Mouse (Mus musculus) midbrain, postnatal 0 days (tissue): Measurements from ENCODE around the gene Trim41. TPM values are rescaled to one million over a fixed set of nuclear protein-coding genes. Genes with fewer than 3 reads are reported as not detected.

ENCODE experiments used
- ATAC-seq: fragments of 200-750 bp; cut with Nextera tagmentation; 2 replicates; pipeline ENCODE4 v1.8.0; 2017; ENCODE audit warnings: moderate number of reproducible peaks, mild to moderate bottlenecking, moderate TSS enrichment, moderate library complexity; ENCODE audit not compliant: low FRiP score
- DNase-seq: peaks from one replicate; pipeline ENCODE4 v3.0.0-alpha.2; 2015; ENCODE audit warnings: low spot score
- H3K27ac ChIP-seq: fragments of 300-500 bp; sonication (generic); 2 replicates; pipeline ENCODE4 v1.5.1; 2014; ENCODE audit warnings: low read depth, mild to moderate bottlenecking, low read length, mixed read lengths
- H3K27me3 ChIP-seq: fragments of 300-500 bp; sonication (generic); 2 replicates; pipeline ENCODE4 v1.6.1; 2014; ENCODE audit warnings: low read length, control low read depth, mixed read lengths; ENCODE audit not compliant: insufficient read depth
- H3K36me3 ChIP-seq: fragments of 300-500 bp; sonication (generic); 2 replicates; pipeline ENCODE4 v1.6.1; 2014; ENCODE audit warnings: low read length, control low read depth, mixed read lengths; ENCODE audit not compliant: insufficient read depth
- H3K4me1 ChIP-seq: fragments of 300-500 bp; sonication (generic); 2 replicates; pipeline ENCODE4 v1.6.1; 2014; ENCODE audit warnings: mild to moderate bottlenecking, control low read depth, antibody characterized with exemption, low read length, mixed read lengths; ENCODE audit not compliant: insufficient read depth
- H3K4me2 ChIP-seq: fragments of 300-500 bp; sonication (generic); 2 replicates; pipeline ENCODE4 v1.6.1; 2014; ENCODE audit warnings: low read depth, mild to moderate bottlenecking, low read length, mixed read lengths; ENCODE audit not compliant: poor library complexity, severe bottlenecking
- H3K4me3 ChIP-seq: fragments of 300-500 bp; sonication (generic); 2 replicates; pipeline ENCODE4 v1.5.1; 2014; ENCODE audit warnings: low read depth, mild to moderate bottlenecking, low read length, moderate library complexity
- H3K9ac ChIP-seq: fragments of 300-500 bp; sonication (generic); replicated peaks from 2 replicates; pipeline ENCODE4 v1.6.1; 2014; ENCODE audit warnings: mild to moderate bottlenecking, low read length, moderate library complexity, mixed read lengths; ENCODE audit not compliant: poor library complexity, severe bottlenecking
- H3K9me3 ChIP-seq: fragments of 300-500 bp; sonication (generic); 2 replicates; pipeline ENCODE4 v1.6.1; 2016; ENCODE audit warnings: low read length, control low read depth
- CTCF ChIP-seq: IDR thresholded peaks from 2 replicates; pipeline ENCODE4 v1.5.1; 2016; ENCODE audit warnings: antibody characterized with exemption, mild to moderate bottlenecking
- WGBS: fragments of 180-500 bp; shearing (Covaris S2); extraction: QIAGEN DNeasy Blood & Tissue Kit; methylation state at CpG from one replicate; pipeline ENCODE4 v1.1.7; 2014; 5-methylcytosine and 5-hydroxymethylcytosine counted together
- polyA plus RNA-seq: library from polyadenylated mRNA; unstranded; fragments of >200 nt; fragmentation: Nextera tagmentation; extraction: Ambion mirVana; gene quantifications from 2 replicates; pipeline ENCODE4 v1.2.1, GENCODE M21; 2015
- total RNA-seq: library from RNA; depleted of rRNA; stranded (reverse); fragments of >200 nt; gene quantifications from 2 replicates; pipeline ENCODE4 v1.2.3, GENCODE M21; 2014

Trim41 gene
- total and polyA plus RNA-seq, 2 experiments from 2014 or later = 5.0 to 38.9 TPM

GRCm38 (mm10) chr11:48853474-48854180 is 36.5 kb upstream of the Trim41 start:
- ATAC-seq (peak; percentile 46), DNase-seq (peak; percentile 85)
- Histone ChIP-seq H3K27ac (peak overlapping the region; percentile 52; the same call in 1 of the 2 replicates), H3K27me3 (no peaks in the 10 kb centered on the region), H3K4me1 (peaks cover 6% of the 10 kb centered on the region; the same call in 1 of the 2 replicates), H3K9ac (peak overlapping the region; percentile 50), H3K9me3 (no peaks in the 10 kb centered on the region), H3K36me3 (no peaks in the 10 kb centered on the region), H3K4me3 (peak overlapping the region; percentile 52), H3K4me2 (peak overlapping the region; percentile 89)
- TF ChIP-seq CTCF = no peak; the same call in 1 of the 2 replicates
- WGBS = under 1% methylated on average over 31 of the region's 31 CpGs

DNA sequence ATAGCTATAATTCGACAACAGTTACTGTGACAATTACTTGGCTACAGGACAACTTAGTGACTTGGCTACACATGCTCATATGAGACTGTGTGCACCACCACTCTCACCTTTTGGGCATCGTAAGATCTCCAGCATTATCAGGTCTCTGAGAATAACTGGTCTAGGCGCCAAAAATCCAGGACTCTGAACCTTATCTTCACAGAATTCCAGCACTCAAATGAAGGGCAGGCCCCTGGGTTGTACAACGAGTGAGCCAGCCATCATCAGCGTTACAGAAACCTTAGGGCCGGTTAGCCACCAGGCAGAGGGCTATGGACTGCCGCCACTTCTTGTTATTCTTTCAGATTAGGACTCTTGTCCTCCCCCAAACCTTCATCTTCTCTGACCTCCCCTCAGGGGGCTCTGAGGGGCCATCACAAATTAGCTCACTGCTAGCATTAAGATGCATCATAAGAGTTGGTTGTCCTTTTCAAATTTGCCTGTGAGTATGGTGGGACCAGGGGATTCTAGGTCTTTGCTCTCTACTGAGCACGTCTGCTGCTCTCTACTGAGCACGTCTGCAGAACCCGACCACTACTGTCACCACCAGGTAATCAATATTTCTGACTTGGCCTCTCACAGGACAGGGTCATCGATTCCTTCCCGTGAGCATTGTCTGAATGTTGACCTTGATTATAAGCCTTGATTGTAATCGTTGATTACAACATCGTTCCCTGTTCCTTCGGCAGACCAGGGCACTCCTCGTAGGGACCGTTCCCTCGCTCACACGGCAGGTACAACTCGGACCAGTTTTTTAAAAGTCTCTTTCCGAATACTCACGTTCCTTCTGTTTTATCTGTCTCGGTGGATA is 35.7 kb upstream of the Trim41 start:
- 8% methylated on average over 23 of the region's 23 CpGs for WGBS
- H3K27ac ChIP-seq = peak overlapping the region; percentile 52; the same call in 1 of the 2 replicates

DNA sequence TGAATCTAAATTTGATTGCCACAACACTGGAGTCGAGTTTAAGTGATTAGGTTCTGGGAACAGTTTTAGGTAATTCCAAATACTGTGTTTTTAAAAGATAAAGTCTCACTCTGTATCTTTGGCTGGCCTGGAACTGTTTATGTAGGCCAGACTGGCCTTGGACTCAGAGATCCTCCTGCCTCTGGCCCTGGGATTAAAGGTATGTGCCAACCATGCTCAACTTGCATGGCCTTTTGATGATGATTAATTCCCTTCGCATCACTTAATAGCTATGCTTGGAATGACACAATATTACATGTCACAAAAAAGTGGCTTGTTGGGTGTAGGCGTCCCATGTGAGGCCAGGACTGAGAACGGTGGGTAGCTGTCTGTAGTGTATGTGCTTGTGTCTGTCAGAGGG is 35.0 kb upstream of the Trim41 start:
- Histone ChIP-seq H3K27me3 (no peaks in the 10 kb centered on the region), H3K27ac (0 out of 2 replicates have a peak overlapping the region, but pooled peaks have one; percentile 52), H3K9ac (no peak overlapping the region), H3K4me1 (peaks cover 6% of the 10 kb centered on the region; the same call in 1 of the 2 replicates), H3K4me2 (peak overlapping the region; percentile 89), H3K36me3 (no peaks in the 10 kb centered on the region), H3K4me3 (peak overlapping the region; percentile 52), H3K9me3 (no peaks in the 10 kb centered on the region)
- WGBS = 77% methylated on average over 4 of the region's 4 CpGs
- DNase-seq = no peak
- TF ChIP-seq CTCF = no peak
- ATAC-seq = no peak

More for the DNA sequence above, 35.7 kb upstream of the Trim41 start:
- H3K4me1 ChIP-seq = peaks cover 6% of the 10 kb centered on the region; the same call in 1 of the 2 replicates
- ATAC-seq (peak; percentile 28; the same call in 1 of the 2 replicates), DNase-seq (no peak)
- peak overlapping the region; percentile 52 for H3K4me3 ChIP-seq
- no peaks in the 10 kb centered on the region for H3K9me3 ChIP-seq
- H3K36me3 ChIP-seq = no peaks in the 10 kb centered on the region
- H3K4me2 ChIP-seq = peak overlapping the region; percentile 89
- TF ChIP-seq CTCF = no peak
- no peaks in the 10 kb centered on the region for H3K27me3 ChIP-seq
- peak overlapping the region; percentile 50 for H3K9ac ChIP-seq

- Histone ChIP-seq H3K4me3 (no peak overlapping the region), H3K4me1 (peaks cover 6% of the 10 kb centered on the region; the same call in 1 of the 2 replicates), H3K9me3 (no peaks in the 10 kb centered on the region), H3K27ac (no peak overlapping the region), H3K27me3 (no peaks in the 10 kb centered on the region), H3K36me3 (no peaks in the 10 kb centered on the region), H3K4me2 (no peak overlapping the region), H3K9ac (no peak overlapping the region)
- ATAC-seq (no peak), DNase-seq (no peak)
- WGBS = 87% methylated on average over 4 of the region's 4 CpGs
- peak; percentile 42 for TF ChIP-seq CTCF
Measured at GRCm38 (mm10) chr11:48851270-48851995, 34.3 kb upstream of the Trim41 start.

GRCm38 (mm10) chr11:48850240-48850639 is 33.1 kb upstream of the Trim41 start:
- H3K9ac ChIP-seq = no peak overlapping the region
- no peak for TF ChIP-seq CTCF
- 55% methylated on average over 2 of the region's 2 CpGs for WGBS
- no peak overlapping the region for H3K4me3 ChIP-seq
- H3K36me3 ChIP-seq = no peaks in the 10 kb centered on the region
- ATAC-seq (no peak), DNase-seq (no peak)
- H3K27ac ChIP-seq = no peak overlapping the region
- no peaks in the 10 kb centered on the region for H3K9me3 ChIP-seq
- H3K27me3 ChIP-seq = no peaks in the 10 kb centered on the region
- H3K4me2 ChIP-seq = no peak overlapping the region
- H3K4me1 ChIP-seq = peaks cover 6% of the 10 kb centered on the region; the same call in 1 of the 2 replicates
